Mouse (Mus musculus): ENCODE data around the gene Grhl3.

- TF ChIP-seq RAD21 (IDR thresholded peaks at IDR 0.05; ENCODE audit: low read depth, low read length) = no peak
- TF ChIP-seq HCFC1 (IDR thresholded peaks at IDR 0.05; ENCODE audit: low read depth, low read length) = no peak
- TF ChIP-seq SMC3 (IDR thresholded peaks at IDR 0.05; ENCODE audit: low read depth, low read length) = no peak
Observed at GRCm38 (mm10) chr4:135584838-135585237, 11.4 kb upstream of the Grhl3 start.
